Mouse (Mus musculus) myocyte (in vitro differentiated cells): Measurements from ENCODE around the gene Csnk1d. TPM values are rescaled to one million over a fixed set of nuclear protein-coding genes. Genes with fewer than 3 reads are reported as not detected.

Experiments used
- H3K27me3 ChIP-seq: one replicate; pipeline ENCODE4 v1.6.1; 2011; ENCODE audit not compliant: control insufficient read depth, insufficient read depth, insufficient read length
- H3K36me3 ChIP-seq: one replicate; pipeline ENCODE4 v1.6.1; 2011; ENCODE audit not compliant: control insufficient read depth, insufficient read depth
- H3K4me2 ChIP-seq: one replicate; pipeline ENCODE4 v1.6.1; 2011; ENCODE audit warnings: low read depth, control low read depth
- H3K4me3 ChIP-seq: one replicate; pipeline ENCODE4 v1.5.1; 2011; ENCODE audit warnings: mild to moderate bottlenecking, control low read depth, moderate library complexity
- H3K79me2 ChIP-seq: one replicate; pipeline ENCODE4 v1.6.1; 2011; ENCODE audit not compliant: control insufficient read depth, insufficient read depth
- H3ac ChIP-seq: one replicate; pipeline ENCODE4 v1.6.1; 2011; ENCODE audit not compliant: control insufficient read depth, insufficient read length
- CEBPB ChIP-seq: IDR thresholded peaks from 2 replicates; pipeline ENCODE4 v1.6.1; 2011; ENCODE audit warnings: mild to moderate bottlenecking, moderate library complexity; ENCODE audit not compliant: poor library complexity, insufficient read depth, severe bottlenecking
- E2F4 ChIP-seq: IDR thresholded peaks from one replicate; pipeline ENCODE4 v1.6.1; 2011; ENCODE audit warnings: mild to moderate bottlenecking, control low read depth, moderate library complexity; ENCODE audit not compliant: insufficient read depth
- MAX ChIP-seq: IDR thresholded peaks from one replicate; pipeline ENCODE4 v1.6.1; 2011; ENCODE audit warnings: low read depth, mild to moderate bottlenecking, control low read depth
- MYOD1 ChIP-seq, 3 experiments: IDR thresholded peaks; one replicate each; pipeline ENCODE4 v1.6.1; 2011; ENCODE audit warnings: control low read depth in 2 of 3, low read depth in 2 of 3, mild to moderate bottlenecking in 2 of 3, moderate library complexity in 1 of 3; ENCODE audit not compliant: insufficient read length in 2 of 3, control insufficient read depth in 1 of 3
- MYOG ChIP-seq, 3 experiments: IDR thresholded peaks; one replicate each; pipeline ENCODE4 v1.6.1; 2011; ENCODE audit warnings: control low read depth in 2 of 3, low read depth in 2 of 3, mild to moderate bottlenecking in 2 of 3; ENCODE audit not compliant: insufficient read length in 2 of 3, control insufficient read depth in 1 of 3, insufficient read depth in 1 of 3
- POLR2A ChIP-seq: IDR thresholded peaks from one replicate; pipeline ENCODE4 v1.6.1; 2011; ENCODE audit warnings: low read depth, mild to moderate bottlenecking, control low read depth, moderate library complexity; ENCODE audit not compliant: insufficient read length
- POLR2AphosphoS2 ChIP-seq: IDR thresholded peaks from one replicate; pipeline ENCODE4 v1.6.1; 2011; ENCODE audit warnings: low read depth, control low read depth; ENCODE audit not compliant: insufficient read length
- REST ChIP-seq: IDR thresholded peaks from one replicate; pipeline ENCODE4 v1.6.1; 2011; ENCODE audit warnings: mild to moderate bottlenecking, control low read depth, moderate library complexity; ENCODE audit not compliant: insufficient read depth, insufficient read length
- SRF ChIP-seq: IDR thresholded peaks from one replicate; pipeline ENCODE4 v1.6.1; 2011; ENCODE audit warnings: low read depth; ENCODE audit not compliant: control insufficient read depth, insufficient read length
- TCF12 ChIP-seq: IDR thresholded peaks from one replicate; pipeline ENCODE4 v1.6.1; 2011; ENCODE audit warnings: mild to moderate bottlenecking, control low read depth; ENCODE audit not compliant: poor library complexity, insufficient read depth, severe bottlenecking
- TCF3 ChIP-seq: IDR thresholded peaks from one replicate; pipeline ENCODE4 v1.6.1; 2011; ENCODE audit warnings: low read depth, control low read depth; ENCODE audit not compliant: insufficient read length
- USF1 ChIP-seq: IDR thresholded peaks from one replicate; pipeline ENCODE4 v1.6.1; 2011; ENCODE audit warnings: low read depth, mild to moderate bottlenecking, control low read depth, moderate library complexity
- polyA plus RNA-seq: library from polyadenylated mRNA; unstranded; fragments of >200 nt; fragmentation: generic; extraction: Trizol; gene quantifications from one replicate; pipeline ENCODE4 v1.2.1, GENCODE M21; 2012; ENCODE audit warnings: missing spikeins

The Csnk1d gene
- polyA plus RNA-seq, 1 experiment, result 79.5 TPM

GRCm38 (mm10) chr11:121024163-121024562 lies 33.0 kb upstream of the Csnk1d start:
- no peak overlapping the region for H3K4me3 ChIP-seq
- no peak overlapping the region for H3ac ChIP-seq
- H3K36me3 ChIP-seq, result no peaks in the 10 kb centered on the region
- H3K79me2 ChIP-seq, result no peaks in the 10 kb centered on the region
- peaks cover 19% of the 10 kb centered on the region for H3K27me3 ChIP-seq
- H3K4me2 ChIP-seq, result no peak overlapping the region
- no peak for TF ChIP-seq TCF3
- TF ChIP-seq POLR2A, result no peak
- no peak for TF ChIP-seq SRF
- no peak for TF ChIP-seq TCF12
- TF ChIP-seq USF1, result no peak
- TF ChIP-seq MYOG (IDR thresholded peaks at IDR 0.05; ENCODE audit: control insufficient read depth in 1 of 3, insufficient read depth in 1 of 3, insufficient read length in 2 of 3, low read depth in 2 of 3), result no peak
- TF ChIP-seq E2F4, result no peak
- TF ChIP-seq MAX, result no peak
- TF ChIP-seq REST, result no peak
- TF ChIP-seq POLR2AphosphoS2, result no peak
- TF ChIP-seq MYOD1 (IDR thresholded peaks at IDR 0.05; ENCODE audit: control insufficient read depth in 1 of 3, insufficient read length in 2 of 3, low read depth in 2 of 3), result no peak
- TF ChIP-seq CEBPB, result no peak

- no peak overlapping the region for H3K4me2 ChIP-seq
- no peaks in the 10 kb centered on the region for H3K36me3 ChIP-seq
- H3K4me3 ChIP-seq, result no peak overlapping the region
- no peaks in the 10 kb centered on the region for H3K79me2 ChIP-seq
- peaks cover 11% of the 10 kb centered on the region for H3K27me3 ChIP-seq
- TF ChIP-seq MAX, result no peak
- no peak for TF ChIP-seq SRF
- TF ChIP-seq MYOG (IDR thresholded peaks at IDR 0.05; ENCODE audit: control insufficient read depth in 1 of 3, insufficient read depth in 1 of 3, insufficient read length in 2 of 3, low read depth in 2 of 3), result no peak
- TF ChIP-seq TCF3, result no peak
- no peak for TF ChIP-seq E2F4
- no peak for TF ChIP-seq MYOD1 (IDR thresholded peaks at IDR 0.05; ENCODE audit: control insufficient read depth in 1 of 3, insufficient read length in 2 of 3, low read depth in 2 of 3)
- TF ChIP-seq CEBPB, result no peak
- TF ChIP-seq POLR2AphosphoS2, result no peak
- TF ChIP-seq USF1, result no peak
- TF ChIP-seq POLR2A, result no peak
- no peak for TF ChIP-seq TCF12
- TF ChIP-seq REST, result no peak
- no peak overlapping the region for H3ac ChIP-seq
Observed at GRCm38 (mm10) chr11:121019501-121019900, 28.4 kb upstream of the Csnk1d start.

- TF ChIP-seq E2F4, result no peak
- TF ChIP-seq MYOG (IDR thresholded peaks at IDR 0.05; ENCODE audit: control insufficient read depth in 1 of 3, insufficient read depth in 1 of 3, insufficient read length in 2 of 3, low read depth in 2 of 3), result no peak
- no peak for TF ChIP-seq MAX
- TF ChIP-seq TCF3, result no peak
- TF ChIP-seq SRF, result no peak
- no peak for TF ChIP-seq CEBPB
- TF ChIP-seq USF1, result no peak
- TF ChIP-seq REST, result no peak
- no peak for TF ChIP-seq POLR2AphosphoS2
- no peak for TF ChIP-seq MYOD1 (IDR thresholded peaks at IDR 0.05; ENCODE audit: control insufficient read depth in 1 of 3, insufficient read length in 2 of 3, low read depth in 2 of 3)
- TF ChIP-seq POLR2A, result no peak
- TF ChIP-seq TCF12, result no peak
- no peaks in the 10 kb centered on the region for H3K36me3 ChIP-seq
- no peak overlapping the region for H3K4me2 ChIP-seq
- no peak overlapping the region for H3ac ChIP-seq
- no peaks in the 10 kb centered on the region for H3K79me2 ChIP-seq
- H3K27me3 ChIP-seq, result peaks cover 9% of the 10 kb centered on the region
- H3K4me3 ChIP-seq, result no peak overlapping the region
Observed at GRCm38 (mm10) chr11:121017703-121018102, 26.6 kb upstream of the Csnk1d start.

- Histone ChIP-seq H3K4me2 (peak overlapping the region; percentile 90), H3K4me3 (peak overlapping the region; percentile 13), H3K27me3 (no peaks in the 10 kb centered on the region), H3ac (no peak overlapping the region), H3K79me2 (no peaks in the 10 kb centered on the region), H3K36me3 (no peaks in the 10 kb centered on the region)
- TF ChIP-seq MYOG (IDR thresholded peaks at IDR 0.05; ENCODE audit: control insufficient read depth in 1 of 3, insufficient read depth in 1 of 3, insufficient read length in 2 of 3, low read depth in 2 of 3) (no peak), CEBPB (no peak), MAX (no peak), USF1 (no peak), E2F4 (no peak), TCF12 (no peak), SRF (no peak), POLR2A (no peak), TCF3 (no peak), REST (no peak), POLR2AphosphoS2 (no peak)
Observed at GRCm38 (mm10) chr11:121015472-121015871, 24.3 kb upstream of the Csnk1d start.
